Mouse (Mus musculus) olfactory bulb, adult 2 months (tissue): ENCODE results near the gene Ano3.

ENCODE experiments used
- CTCF ChIP-seq: fragments of 200-500 bp; IDR thresholded peaks from 2 replicates; pipeline ENCODE4 v1.5.1; 2012; ENCODE audit warnings: low read depth, mild to moderate bottlenecking, low read length, moderate library complexity; ENCODE audit not compliant: insufficient read depth
- POLR2A ChIP-seq: fragments of 200-500 bp; IDR thresholded peaks from 2 replicates; pipeline ENCODE4 v1.6.1; 2012; ENCODE audit warnings: mild to moderate bottlenecking, low read depth, low read length, moderate library complexity; ENCODE audit not compliant: insufficient read depth

- TF ChIP-seq CTCF, result no peak
- TF ChIP-seq POLR2A, result no peak
These were observed 44.2 kb downstream of the Ano3 start for GRCm38 (mm10) chr2:110906473-110906872.
